Mouse (Mus musculus): Measurements from ENCODE around the gene Krt88. TPM values are rescaled to one million over a fixed set of nuclear protein-coding genes. Genes with fewer than 3 reads are reported as not detected.

Gene Krt88
- total and polyA plus RNA-seq, 3 experiments = not detected

DNA sequence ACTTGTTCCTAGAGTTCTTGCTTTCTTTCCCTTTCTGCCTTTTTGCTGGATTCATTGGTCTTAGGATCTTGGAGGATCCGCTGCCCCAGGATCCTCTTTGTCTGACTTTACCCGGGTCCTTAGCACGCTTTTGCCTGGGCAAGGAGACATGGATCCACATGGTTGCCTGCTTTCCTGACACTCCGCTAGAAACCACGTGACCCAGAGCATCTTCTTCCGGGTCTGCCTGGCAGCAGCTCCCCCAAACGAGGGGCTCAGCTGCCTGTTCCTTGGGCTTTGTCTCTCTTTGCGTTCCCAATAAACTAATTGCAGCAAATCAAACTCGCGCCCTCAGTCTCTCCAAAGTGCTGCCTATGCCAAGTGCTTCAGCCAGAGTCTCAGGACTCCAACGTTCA, 32.1 kb downstream of the Krt88 start:
- in situ Hi-C loops (cut with MboI; ENCODE audit: low pct_ligation_motif_present, low pct_unique_long_range_greater_than_20kb, low sequenced_read_pairs) = no loop called here
- no peaks in the 10 kb centered on the region for H3K79me2 ChIP-seq (replicated peaks; ENCODE audit: control insufficient read depth, extremely low read depth, insufficient read depth, poor library complexity, severe bottlenecking)
- H3K4me1 ChIP-seq (ENCODE audit: control insufficient read depth in 1 of 2, insufficient read depth in 2 of 2) = no peaks in the 10 kb centered on the region
- no peaks in the 10 kb centered on the region for H3K36me3 ChIP-seq (replicated peaks in 1 of 2; ENCODE audit: control insufficient read depth in 1 of 2, insufficient read depth in 1 of 2, low read length in 1 of 2)
- no peak overlapping the region for H3K4me3 ChIP-seq (replicated peaks in 1 of 3; ENCODE audit: low read depth in 2 of 3, low read length in 2 of 3, poor library complexity in 1 of 3)
- TF ChIP-seq CTCF (conservative IDR thresholded peaks at IDR 0.05 in 1 of 2, IDR thresholded peaks at IDR 0.05 in 1 of 2; ENCODE audit: low read depth in 2 of 2, low read length in 2 of 2) = no peak
- TF ChIP-seq POLR2A (IDR thresholded peaks at IDR 0.05; ENCODE audit: low read depth, low read length) = no peak
- 0 out of 2 replicates have a peak, but pooled peaks have one; percentile 24 for TF ChIP-seq MAX (IDR thresholded peaks at IDR 0.05; ENCODE audit: low read length)
- TF ChIP-seq USF1 (IDR thresholded peaks at IDR 0.05; ENCODE audit: low read depth, low read length) = peak; percentile 12; the same call in 1 of the 2 replicates
- TF ChIP-seq ZMIZ1 (IDR thresholded peaks at IDR 0.05; ENCODE audit: low read depth, low read length) = no peak
- H3K4me2 ChIP-seq (ENCODE audit: insufficient read depth, low read depth, poor library complexity, severe bottlenecking) = no peak overlapping the region; the same call in 1 of the 2 replicates
- no peak overlapping the region for H3K27ac ChIP-seq (ENCODE audit: insufficient read depth, low read depth)
- no peak for DNase-seq (ENCODE audit: extremely low read depth)
- H3K9ac ChIP-seq (ENCODE audit: insufficient read depth, low read depth) = no peak overlapping the region
- H3K9me3 ChIP-seq (replicated peaks; ENCODE audit: low read length) = no peaks in the 10 kb centered on the region
- peaks cover 91% of the 10 kb centered on the region for H3K27me3 ChIP-seq (replicated peaks)
- dilution Hi-C loops (cut with MboI; ENCODE audit: extremely low pct_ligation_motif_present, extremely low pct_unique_long_range_greater_than_20kb, low sequenced_read_pairs) = no loop called here

DNA sequence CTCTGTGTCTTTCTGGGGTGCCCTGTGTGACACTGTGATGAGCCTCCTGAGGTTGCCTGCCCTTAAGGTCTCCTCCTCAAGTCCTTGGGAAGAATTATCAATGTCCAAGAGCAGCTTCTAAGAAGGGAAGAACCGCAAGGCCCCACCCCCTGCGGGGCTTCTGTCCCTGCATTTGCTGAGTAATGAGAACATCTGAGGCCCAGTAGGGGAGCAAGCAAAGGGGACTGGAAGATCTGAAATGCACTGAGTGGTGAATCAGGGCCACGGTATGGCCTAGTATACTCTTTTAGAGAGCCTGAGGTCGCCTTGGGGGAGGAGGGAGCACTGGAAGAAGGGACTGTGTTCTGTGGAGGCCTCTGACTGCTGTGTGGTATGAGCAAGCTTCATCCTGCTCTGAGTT, 34.5 kb downstream of the Krt88 start:
- H3K79me2 ChIP-seq (replicated peaks; ENCODE audit: control insufficient read depth, extremely low read depth, insufficient read depth, poor library complexity, severe bottlenecking) = no peaks in the 10 kb centered on the region
- H3K27me3 ChIP-seq (replicated peaks) = peaks cover 95% of the 10 kb centered on the region
- TF ChIP-seq MAX (IDR thresholded peaks at IDR 0.05; ENCODE audit: low read length) (no peak), JUND (conservative IDR thresholded peaks at IDR 0.05; ENCODE audit: low read depth, low read length) (no peak), EP300 (IDR thresholded peaks at IDR 0.05; ENCODE audit: low read length) (no peak), POLR2AphosphoS2 (IDR thresholded peaks at IDR 0.05; ENCODE audit: low read depth, low read length) (no peak)
- no peak overlapping the region for H3K9ac ChIP-seq (ENCODE audit: insufficient read depth, low read depth)
- no peaks in the 10 kb centered on the region for H3K9me3 ChIP-seq (replicated peaks; ENCODE audit: low read length)
- H3K4me2 ChIP-seq (ENCODE audit: insufficient read depth, low read depth, poor library complexity, severe bottlenecking) = no peak overlapping the region
- no peak for DNase-seq (ENCODE audit: extremely low read depth)
- no peaks in the 10 kb centered on the region for H3K36me3 ChIP-seq (replicated peaks in 1 of 2; ENCODE audit: control insufficient read depth in 1 of 2, insufficient read depth in 1 of 2, low read length in 1 of 2)
- in situ Hi-C loops (cut with MboI; ENCODE audit: low pct_ligation_motif_present, low pct_unique_long_range_greater_than_20kb, low sequenced_read_pairs) (no loop called here), dilution Hi-C loops (cut with MboI; ENCODE audit: extremely low pct_ligation_motif_present, extremely low pct_unique_long_range_greater_than_20kb, low sequenced_read_pairs) (no loop called here)
- H3K4me1 ChIP-seq (ENCODE audit: control insufficient read depth in 1 of 2, insufficient read depth in 2 of 2) = peaks cover 3 to 13% of the 10 kb centered on the region in 2 experiments; a peak in 3 of 4 replicates
- H3K4me3 ChIP-seq (replicated peaks in 1 of 3; ENCODE audit: low read depth in 2 of 3, low read length in 2 of 3, poor library complexity in 1 of 3) = no peak overlapping the region
- H3K27ac ChIP-seq (ENCODE audit: insufficient read depth, low read depth) = no peak overlapping the region

DNA sequence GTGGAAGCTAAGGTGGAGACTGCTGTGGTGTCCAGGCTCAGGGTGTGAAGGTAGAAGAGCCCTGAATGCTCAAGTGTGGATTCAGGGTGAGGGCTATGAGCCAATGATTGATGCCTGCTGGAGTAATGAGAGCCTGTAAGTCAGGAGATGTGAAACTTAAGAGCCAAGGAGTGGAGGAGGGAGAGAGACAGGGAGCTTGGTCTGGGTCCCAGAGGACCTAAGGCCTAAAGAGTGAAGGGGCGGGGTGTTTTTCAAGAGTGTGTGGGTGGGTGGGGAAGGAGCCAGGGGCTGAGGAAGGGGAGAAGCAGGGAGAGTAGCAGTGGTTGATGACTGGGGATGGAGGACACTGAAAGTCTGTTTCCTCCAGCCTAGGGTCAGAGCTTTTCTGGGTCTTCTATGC, 36.1 kb downstream of the Krt88 start:
- TF ChIP-seq TBP (conservative IDR thresholded peaks at IDR 0.05; ENCODE audit: low read depth, low read length) (no peak), RCOR1 (conservative IDR thresholded peaks at IDR 0.05; ENCODE audit: low read depth, low read length) (no peak), ELF1 (IDR thresholded peaks at IDR 0.05; ENCODE audit: low read depth, low read length) (no peak), ZNF384 (IDR thresholded peaks at IDR 0.05; ENCODE audit: low read depth, low read length) (no peak), NELFE (IDR thresholded peaks at IDR 0.05; ENCODE audit: low read depth, low read length) (no peak), SIN3A (IDR thresholded peaks at IDR 0.05; ENCODE audit: low read length) (no peak), JUN (IDR thresholded peaks at IDR 0.05; ENCODE audit: insufficient read depth, low read depth, low read length) (no peak), EP300 (IDR thresholded peaks at IDR 0.05; ENCODE audit: low read length) (no peak), UBTF (IDR thresholded peaks at IDR 0.05; ENCODE audit: low read depth, low read length) (no peak), PAX5 (IDR thresholded peaks at IDR 0.05; ENCODE audit: low read length) (no peak), USF2 (conservative IDR thresholded peaks at IDR 0.05; ENCODE audit: low read depth, low read length) (no peak), ZC3H11A (IDR thresholded peaks at IDR 0.05; ENCODE audit: low read depth, low read length) (no peak), MEF2A (IDR thresholded peaks at IDR 0.05; ENCODE audit: borderline replicate concordance, low read depth, low read length) (no peak), MAX (IDR thresholded peaks at IDR 0.05; ENCODE audit: low read length) (no peak), POLR2A (IDR thresholded peaks at IDR 0.05; ENCODE audit: low read depth, low read length) (no peak), POLR2AphosphoS2 (IDR thresholded peaks at IDR 0.05; ENCODE audit: low read depth, low read length) (no peak), ZMIZ1 (IDR thresholded peaks at IDR 0.05; ENCODE audit: low read depth, low read length) (no peak), KAT2A (IDR thresholded peaks at IDR 0.05; ENCODE audit: insufficient replicate concordance, low read length) (no peak)
- Histone ChIP-seq H3K4me2 (ENCODE audit: insufficient read depth, low read depth, poor library complexity, severe bottlenecking) (no peak overlapping the region), H3K9ac (ENCODE audit: insufficient read depth, low read depth) (no peak overlapping the region), H3K4me1 (ENCODE audit: control insufficient read depth in 1 of 2, insufficient read depth in 2 of 2) (peaks cover 3 to 13% of the 10 kb centered on the region in 2 experiments; a peak in 3 of 4 replicates), H3K36me3 (replicated peaks in 1 of 2; ENCODE audit: control insufficient read depth in 1 of 2, insufficient read depth in 1 of 2, low read length in 1 of 2) (no peaks in the 10 kb centered on the region), H3K27ac (ENCODE audit: insufficient read depth, low read depth) (no peak overlapping the region), H3K4me3 (replicated peaks in 1 of 3; ENCODE audit: low read depth in 2 of 3, low read length in 2 of 3, poor library complexity in 1 of 3) (no peak overlapping the region), H3K9me3 (replicated peaks; ENCODE audit: low read length) (no peaks in the 10 kb centered on the region), H3K79me2 (replicated peaks; ENCODE audit: control insufficient read depth, extremely low read depth, insufficient read depth, poor library complexity, severe bottlenecking) (no peaks in the 10 kb centered on the region), H3K27me3 (replicated peaks) (peaks cover 90% of the 10 kb centered on the region)
- DNase-seq (ENCODE audit: extremely low read depth) = no peak
- in situ Hi-C loops (cut with MboI; ENCODE audit: low pct_ligation_motif_present, low pct_unique_long_range_greater_than_20kb, low sequenced_read_pairs) (no loop called here), dilution Hi-C loops (cut with MboI; ENCODE audit: extremely low pct_ligation_motif_present, extremely low pct_unique_long_range_greater_than_20kb, low sequenced_read_pairs) (no loop called here)

Data from CH12.LX (cell line).